Mouse (Mus musculus) splenic B cell, adult 2 months (primary cell): ENCODE measurements around the gene Prss54.

Experiments
- DNase-seq: peaks from one replicate; pipeline ENCODE4 v3.0.0-alpha.2; 2011; ENCODE audit warnings: low read depth, low spot score
- H3K27me3 ChIP-seq: 2 replicates; pipeline ENCODE4 v1.6.1; 2012; ENCODE audit warnings: mild to moderate bottlenecking, low read length, moderate library complexity, mixed read lengths; ENCODE audit not compliant: control insufficient read depth, poor library complexity, insufficient read depth, severe bottlenecking
- H3K36me3 ChIP-seq: 2 replicates; pipeline ENCODE4 v1.6.1; 2012; ENCODE audit warnings: mild to moderate bottlenecking, low read length, moderate library complexity, mixed read lengths; ENCODE audit not compliant: control insufficient read depth, poor library complexity, insufficient read depth, severe bottlenecking

Gene Prss54

GRCm38 (mm10) chr8:95592131-95592780, 16.1 kb upstream of the Prss54 start:
- DNase-seq, result no peak
- no peaks in the 10 kb centered on the region for H3K27me3 ChIP-seq
- no peaks in the 10 kb centered on the region for H3K36me3 ChIP-seq

- Histone ChIP-seq H3K36me3 (no peaks in the 10 kb centered on the region), H3K27me3 (no peaks in the 10 kb centered on the region)
- no peak for DNase-seq
Observed at GRCm38 (mm10) chr8:95590539-95590938, 14.4 kb upstream of the Prss54 start.

GRCm38 (mm10) chr8:95589282-95589681, 13.1 kb upstream of the Prss54 start:
- Histone ChIP-seq H3K36me3 (no peaks in the 10 kb centered on the region), H3K27me3 (no peaks in the 10 kb centered on the region)
- no peak for DNase-seq

GRCm38 (mm10) chr8:95587339-95587738, 11.2 kb upstream of the Prss54 start:
- Histone ChIP-seq H3K36me3 (no peaks in the 10 kb centered on the region), H3K27me3 (no peaks in the 10 kb centered on the region)
- no peak for DNase-seq

- Histone ChIP-seq H3K27me3 (no peaks in the 10 kb centered on the region; the same call in 1 of the 2 replicates), H3K36me3 (no peaks in the 10 kb centered on the region)
- no peak for DNase-seq
Observed at GRCm38 (mm10) chr8:95573146-95573545, 3.0 kb downstream of the Prss54 start.

- no peaks in the 10 kb centered on the region for H3K27me3 ChIP-seq
- no peaks in the 10 kb centered on the region for H3K36me3 ChIP-seq
- no peak for DNase-seq
Observed at GRCm38 (mm10) chr8:95566809-95567208, 9.3 kb downstream of the Prss54 start.

GRCm38 (mm10) chr8:95566217-95566616, 9.9 kb downstream of the Prss54 start:
- H3K27me3 ChIP-seq, result no peaks in the 10 kb centered on the region
- no peaks in the 10 kb centered on the region for H3K36me3 ChIP-seq
- no peak for DNase-seq

GRCm38 (mm10) chr8:95555963-95556362, 20.2 kb downstream of the Prss54 start:
- Histone ChIP-seq H3K27me3 (no peaks in the 10 kb centered on the region; the same call in 1 of the 2 replicates), H3K36me3 (no peaks in the 10 kb centered on the region)
- DNase-seq, result no peak

- DNase-seq, result no peak
- no peaks in the 10 kb centered on the region for H3K36me3 ChIP-seq
- H3K27me3 ChIP-seq, result no peaks in the 10 kb centered on the region; the same call in 1 of the 2 replicates
Observed at GRCm38 (mm10) chr8:95551577-95551976, 24.6 kb downstream of the Prss54 start.

- H3K27me3 ChIP-seq, result no peaks in the 10 kb centered on the region
- no peak for DNase-seq
Observed at GRCm38 (mm10) chr8:95549871-95550829, 26.0 kb downstream of the Prss54 start.

GRCm38 (mm10) chr8:95547931-95548330, 28.2 kb downstream of the Prss54 start:
- no peak for DNase-seq
- no peaks in the 10 kb centered on the region for H3K36me3 ChIP-seq
- no peaks in the 10 kb centered on the region for H3K27me3 ChIP-seq

More at GRCm38 (mm10) chr8:95549871-95550829, 26.0 kb downstream of the Prss54 start:
- H3K36me3 ChIP-seq, result no peaks in the 10 kb centered on the region

GRCm38 (mm10) chr8:95546986-95547385, 29.2 kb downstream of the Prss54 start:
- H3K27me3 ChIP-seq, result no peaks in the 10 kb centered on the region
- H3K36me3 ChIP-seq, result no peaks in the 10 kb centered on the region
- DNase-seq, result no peak

- DNase-seq, result no peak
- Histone ChIP-seq H3K27me3 (no peaks in the 10 kb centered on the region), H3K36me3 (no peaks in the 10 kb centered on the region)
Observed at GRCm38 (mm10) chr8:95545815-95546214, 30.3 kb downstream of the Prss54 start.

- no peaks in the 10 kb centered on the region for H3K27me3 ChIP-seq
- H3K36me3 ChIP-seq, result no peaks in the 10 kb centered on the region
- no peak for DNase-seq
Observed at GRCm38 (mm10) chr8:95543065-95543464, 33.1 kb downstream of the Prss54 start.

- no peak for DNase-seq
- H3K36me3 ChIP-seq, result no peaks in the 10 kb centered on the region
Observed at GRCm38 (mm10) chr8:95542191-95542590, 33.9 kb downstream of the Prss54 start.

More at GRCm38 (mm10) chr8:95542191-95542590, 33.9 kb downstream of the Prss54 start:
- no peaks in the 10 kb centered on the region for H3K27me3 ChIP-seq
